Mouse (Mus musculus) brain, embryonic 14.5 days (tissue): ENCODE data around the gene Pou4f2. TPM values are rescaled to one million over a fixed set of nuclear protein-coding genes. Genes with fewer than 3 reads are reported as not detected.

Experiments used
- DNase-seq: peaks from one replicate; pipeline ENCODE4 v3.0.0-alpha.2; 2011; ENCODE audit warnings: low read depth
- CTCF ChIP-seq: fragments of 200-500 bp; IDR thresholded peaks from 2 replicates; pipeline ENCODE4 v1.5.1; 2012; ENCODE audit warnings: inconsistent platforms, mild to moderate bottlenecking, moderate library complexity, borderline replicate concordance; ENCODE audit not compliant: insufficient read depth, insufficient read length; ENCODE audit errors: extremely low read depth
- POLR2A ChIP-seq: fragments of 200-500 bp; IDR thresholded peaks from 2 replicates; pipeline ENCODE4 v1.6.1; 2012; ENCODE audit warnings: mild to moderate bottlenecking, inconsistent platforms, borderline replicate concordance; ENCODE audit not compliant: poor library complexity, insufficient read depth, insufficient read length, severe bottlenecking; ENCODE audit errors: extremely low read depth
- polyA plus RNA-seq: library from polyadenylated mRNA; depleted of rRNA; stranded (reverse); fragments of >200 nt; gene quantifications from 2 replicates; pipeline ENCODE4 v1.2.3, GENCODE M21; 2012; rRNA removed

Pou4f2 gene
- polyA plus RNA-seq: 8.9 and 16.4 TPM in 2 replicates

- TF ChIP-seq POLR2A (no peak), CTCF (0 out of 2 replicates have a peak, but pooled peaks have one; percentile 0)
- peak; percentile 75 for DNase-seq
Observed at GRCm38 (mm10) chr8:78436071-78436651, at the start of gene Pou4f2. Gene Pou4f2 (minus strand): TSS chr8:78436645.

GRCm38 (mm10) chr8:78477051-78477829 is 40.8 kb upstream of the Pou4f2 start:
- peak; percentile 53 for DNase-seq
- peak; percentile 35; the same call in 1 of the 2 replicates for TF ChIP-seq CTCF
- TF ChIP-seq POLR2A: no peak

DNA sequence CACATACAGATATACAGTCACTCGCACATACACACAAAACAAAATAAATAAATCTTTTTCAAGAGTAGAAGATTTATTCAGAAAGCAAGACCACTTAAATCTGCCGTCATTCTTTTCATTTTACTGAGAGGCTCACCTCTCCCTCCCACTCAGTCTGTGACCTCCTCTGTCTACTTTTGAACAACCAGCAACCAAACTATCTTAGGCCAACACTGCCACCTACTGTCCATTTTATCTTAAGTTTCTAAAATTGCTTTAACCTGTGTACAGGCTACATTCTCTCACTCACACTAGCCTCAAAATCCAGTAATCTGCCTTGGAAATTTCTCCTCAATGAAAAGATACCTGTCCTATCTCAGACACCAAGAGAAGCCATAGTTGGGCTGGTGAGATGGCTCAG is 31.4 kb upstream of the Pou4f2 start:
- peak; percentile 14 for DNase-seq
- TF ChIP-seq CTCF (no peak), POLR2A (no peak)

DNA sequence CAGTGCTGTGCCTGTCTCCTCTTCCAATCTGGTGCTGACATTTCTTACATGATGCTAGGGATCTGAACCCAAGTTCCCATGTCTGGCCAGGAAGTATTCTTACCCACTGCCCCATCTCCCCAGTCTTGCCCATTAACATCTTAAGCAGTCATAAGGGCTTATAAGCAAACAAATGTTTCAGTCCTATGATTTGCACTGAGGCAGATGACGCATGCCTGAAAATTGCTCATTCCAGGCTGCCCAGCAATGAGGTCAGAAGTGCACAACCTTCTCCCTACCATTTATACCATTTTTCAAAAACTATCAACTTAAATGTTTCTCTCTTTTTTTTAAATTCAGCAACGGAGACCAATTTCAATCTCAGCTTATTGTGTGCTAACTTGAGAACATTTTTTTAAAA is 27.5 kb upstream of the Pou4f2 start:
- DNase-seq: no peak

DNA sequence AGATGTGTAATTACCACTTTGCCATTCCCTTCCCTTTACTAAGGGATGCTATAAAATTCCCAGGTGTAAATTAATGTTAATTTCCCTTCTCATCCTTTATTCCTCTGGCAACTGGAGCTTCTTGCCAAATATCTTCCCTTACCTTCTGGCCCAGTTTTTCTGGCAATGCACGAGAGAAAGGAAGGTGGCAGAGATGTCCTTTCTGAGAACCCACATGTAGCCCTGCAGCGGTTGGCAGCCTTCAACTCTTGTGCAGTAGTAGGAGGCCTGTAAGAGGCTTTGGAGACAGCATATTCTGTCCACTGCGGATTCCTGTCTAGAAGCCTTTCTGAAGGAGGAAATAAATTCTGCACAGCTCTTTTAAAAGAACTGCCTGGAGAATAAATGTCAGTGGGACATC is 20.0 kb upstream of the Pou4f2 start:
- no peak for TF ChIP-seq CTCF
- no peak for TF ChIP-seq POLR2A
- no peak for DNase-seq

More for the DNA sequence above, 27.5 kb upstream of the Pou4f2 start:
- TF ChIP-seq CTCF (no peak), POLR2A (no peak)

DNA sequence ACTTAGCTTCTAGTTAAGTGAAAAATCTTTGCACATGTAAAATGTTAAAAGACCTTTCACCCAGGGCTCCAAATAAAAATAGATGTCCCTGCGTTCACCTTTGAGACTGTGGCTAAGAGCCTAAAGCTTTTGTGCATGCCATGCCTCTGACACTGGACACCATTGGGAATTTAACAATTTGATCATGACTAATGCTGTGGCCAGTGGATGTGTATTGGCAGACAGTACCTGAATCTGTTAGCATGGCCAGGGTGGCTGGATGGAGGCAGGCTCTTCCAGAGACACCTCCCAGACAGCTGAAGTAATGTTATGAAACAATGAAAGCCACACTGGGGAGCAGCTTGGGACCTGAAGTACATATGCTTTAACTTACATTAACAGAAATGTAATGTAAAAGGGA is 6.3 kb upstream of the Pou4f2 start:
- no peak for DNase-seq
- TF ChIP-seq POLR2A (no peak), CTCF (no peak)

DNA sequence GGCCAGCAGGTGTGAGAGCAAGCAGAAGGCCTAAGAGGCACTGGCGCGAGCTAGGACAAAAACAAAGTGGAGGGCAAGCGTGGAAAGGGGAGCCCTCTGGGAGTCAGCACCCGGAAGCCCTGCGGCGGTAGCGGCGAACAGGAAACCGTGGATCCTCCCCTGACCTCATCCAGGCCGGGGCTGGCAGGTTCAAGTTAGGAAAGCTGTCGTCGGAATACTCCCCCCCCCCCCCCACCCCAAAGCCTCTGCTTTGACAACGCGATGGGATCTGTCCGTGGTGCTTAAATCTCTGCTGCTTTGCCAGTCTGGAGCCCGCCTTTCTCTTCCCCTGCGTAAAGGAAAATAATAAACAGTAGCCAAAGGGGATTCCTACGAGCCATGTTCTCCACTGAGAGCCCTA is 1.7 kb upstream of the Pou4f2 start:
- DNase-seq: peak; percentile 66
- no peak for TF ChIP-seq CTCF
- no peak for TF ChIP-seq POLR2A

- DNase-seq: peak; percentile 67
- TF ChIP-seq POLR2A (no peak), CTCF (no peak)
Observed at GRCm38 (mm10) chr8:78437140-78438045, 948 bp upstream of the Pou4f2 start.

GRCm38 (mm10) chr8:78436661-78437060 is 216 bp upstream of the Pou4f2 start:
- DNase-seq: peak; percentile 18
- TF ChIP-seq POLR2A (no peak), CTCF (no peak)

- DNase-seq: no peak
- TF ChIP-seq POLR2A: no peak
- TF ChIP-seq CTCF: no peak
Observed at GRCm38 (mm10) chr8:78435624-78435960, 853 bp downstream of the Pou4f2 start.

DNA sequence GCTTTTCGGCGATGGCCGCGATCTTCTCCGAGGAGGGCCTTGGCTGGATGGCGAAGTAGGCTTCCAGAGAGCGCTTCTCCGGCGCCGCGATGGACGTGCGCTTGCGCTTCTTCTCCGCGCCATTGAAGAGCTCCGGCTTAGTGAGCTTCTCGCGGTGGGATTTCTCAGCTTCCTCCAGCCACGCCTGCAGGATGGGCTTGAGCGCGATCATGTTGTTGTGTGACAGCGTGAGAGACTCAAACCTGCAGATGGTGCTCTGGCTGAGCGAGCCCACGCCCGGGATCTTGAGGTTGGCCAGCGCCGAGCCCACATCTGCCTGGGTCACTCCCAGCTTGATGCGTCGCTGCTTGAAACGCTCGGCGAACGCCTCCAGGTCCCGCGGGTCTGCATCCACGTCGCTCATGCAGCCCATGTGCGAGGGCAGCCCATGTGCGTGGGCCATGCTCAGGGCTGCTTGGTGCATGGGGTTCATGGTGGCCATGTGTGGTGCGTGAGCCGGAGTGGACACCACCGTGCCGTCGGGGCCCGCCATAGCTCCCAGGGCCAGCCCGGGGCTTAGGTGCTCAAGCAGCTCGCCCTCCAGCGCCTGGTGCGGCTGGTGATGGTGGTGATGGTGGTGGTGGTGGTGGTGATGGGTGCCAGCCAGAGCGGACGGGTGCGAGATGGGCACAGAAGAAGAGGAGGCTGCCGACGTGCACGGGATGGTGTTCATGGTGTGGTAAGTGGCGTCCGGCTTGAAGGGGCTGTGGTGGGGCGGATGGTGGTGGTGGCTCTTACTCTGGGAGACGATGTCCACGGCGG is 1.4 kb downstream of the Pou4f2 start:
- peak; percentile 68 for DNase-seq
- no peak for TF ChIP-seq CTCF
- no peak for TF ChIP-seq POLR2A

GRCm38 (mm10) chr8:78434340-78434739 is 2.1 kb downstream of the Pou4f2 start:
- peak; percentile 41 for DNase-seq
- TF ChIP-seq CTCF: no peak
- TF ChIP-seq POLR2A: no peak
